Mouse (Mus musculus) neural tube, embryonic 11.5 days (tissue): ENCODE measurements around the gene Glb1l2. TPM values are rescaled to one million over a fixed set of nuclear protein-coding genes. Genes with fewer than 3 reads are reported as not detected.

ENCODE experiments used
- ATAC-seq: fragments of 200-750 bp; cut with Nextera tagmentation; 2 replicates; pipeline ENCODE4 v1.8.0; 2017; ENCODE audit warnings: moderate number of reproducible peaks, mild to moderate bottlenecking, moderate TSS enrichment, moderate library complexity; ENCODE audit not compliant: insufficient read depth, low FRiP score, low TSS enrichment
- DNase-seq: peaks from one replicate; pipeline ENCODE4 v3.0.0-alpha.2; 2015; ENCODE audit warnings: low spot score
- H3K27ac ChIP-seq: fragments of 300-500 bp; sonication (generic); 2 replicates; pipeline ENCODE4 v1.5.1; 2014; ENCODE audit warnings: low read depth, mild to moderate bottlenecking, low read length
- H3K27me3 ChIP-seq: fragments of 300-500 bp; sonication (generic); 2 replicates; pipeline ENCODE4 v1.6.1; 2014; ENCODE audit warnings: mild to moderate bottlenecking, low read length, mixed read lengths; ENCODE audit not compliant: control insufficient read depth, insufficient read depth
- H3K36me3 ChIP-seq: fragments of 300-500 bp; sonication (generic); 2 replicates; pipeline ENCODE4 v1.6.1; 2014; ENCODE audit warnings: mild to moderate bottlenecking, low read length, moderate library complexity, mixed read lengths; ENCODE audit not compliant: control insufficient read depth, insufficient read depth
- H3K4me1 ChIP-seq: fragments of 300-500 bp; sonication (generic); 2 replicates; pipeline ENCODE4 v1.6.1; 2014; ENCODE audit warnings: low read length, mixed read lengths; ENCODE audit not compliant: control insufficient read depth, insufficient read depth
- H3K4me2 ChIP-seq: fragments of 300-500 bp; sonication (generic); 2 replicates; pipeline ENCODE4 v1.6.1; 2014; ENCODE audit warnings: low read depth, mild to moderate bottlenecking, moderate library complexity
- H3K4me3 ChIP-seq: fragments of 300-500 bp; sonication (generic); 2 replicates; pipeline ENCODE4 v1.5.1; 2014; ENCODE audit warnings: low read depth, low read length
- H3K9ac ChIP-seq: fragments of 300-500 bp; sonication (generic); 2 replicates; pipeline ENCODE4 v1.6.1; 2014; ENCODE audit warnings: mild to moderate bottlenecking, low read length
- H3K9me3 ChIP-seq: fragments of 300-500 bp; sonication (generic); 2 replicates; pipeline ENCODE4 v1.6.1; 2016; ENCODE audit warnings: low read length; ENCODE audit not compliant: control insufficient read depth
- WGBS: fragments of 180-500 bp; shearing (Covaris S2); extraction: QIAGEN DNeasy Blood & Tissue Kit; methylation state at CpG from one replicate; pipeline ENCODE4 v1.1.7; 2014; 5-methylcytosine and 5-hydroxymethylcytosine counted together
- polyA plus RNA-seq: library from polyadenylated mRNA; unstranded; fragments of >200 nt; fragmentation: Nextera tagmentation; extraction: Ambion mirVana; gene quantifications from 2 replicates; pipeline ENCODE4 v1.2.1, GENCODE M21; 2014

Gene Glb1l2
- polyA plus RNA-seq, 1 experiment from 2014 or later = 3.8 TPM

- Histone ChIP-seq H3K36me3 (no peaks in the 10 kb centered on the region), H3K27ac (no peak overlapping the region), H3K4me3 (no peak overlapping the region), H3K9ac (no peak overlapping the region), H3K27me3 (no peaks in the 10 kb centered on the region), H3K9me3 (no peaks in the 10 kb centered on the region), H3K4me1 (no peaks in the 10 kb centered on the region), H3K4me2 (no peak overlapping the region)
- WGBS = 56% methylated on average over 3 of the region's 3 CpGs
- DNase-seq (no peak), ATAC-seq (peak; percentile 41; the same call in 1 of the 2 replicates)
Observed at GRCm38 (mm10) chr9:26718388-26718787, 87.9 kb downstream of the Glb1l2 start.

Other genes with a start within 250 kb of the Glb1l2 start
- gene B3gat1, start 72.7 kb downstream of the Glb1l2 start, polyA plus RNA-seq = 5.9 and 7.2 TPM in 2 replicates
- gene Glb1l3, start 54.4 kb upstream of the Glb1l2 start, polyA plus RNA-seq = not detected in 2 replicates
- gene Gm1110, start 116.6 kb upstream of the Glb1l2 start, polyA plus RNA-seq = not detected in 2 replicates
- gene Acad8, start 193.1 kb upstream of the Glb1l2 start, polyA plus RNA-seq = 35.8 and 40.8 TPM in 2 replicates
- gene Thyn1, start 193.2 kb upstream of the Glb1l2 start, polyA plus RNA-seq = 139 and 146 TPM in 2 replicates
- 62.6 and 63.5 TPM in 2 replicates for gene Vps26b, start 223.6 kb upstream of the Glb1l2 start, polyA plus RNA-seq
- 36.8 and 42.4 TPM in 2 replicates for gene Ncapd3, start 223.7 kb upstream of the Glb1l2 start, polyA plus RNA-seq